Comparison of ENCODE assay signal across 7 mouse cellular contexts in the genomic region with DNA sequence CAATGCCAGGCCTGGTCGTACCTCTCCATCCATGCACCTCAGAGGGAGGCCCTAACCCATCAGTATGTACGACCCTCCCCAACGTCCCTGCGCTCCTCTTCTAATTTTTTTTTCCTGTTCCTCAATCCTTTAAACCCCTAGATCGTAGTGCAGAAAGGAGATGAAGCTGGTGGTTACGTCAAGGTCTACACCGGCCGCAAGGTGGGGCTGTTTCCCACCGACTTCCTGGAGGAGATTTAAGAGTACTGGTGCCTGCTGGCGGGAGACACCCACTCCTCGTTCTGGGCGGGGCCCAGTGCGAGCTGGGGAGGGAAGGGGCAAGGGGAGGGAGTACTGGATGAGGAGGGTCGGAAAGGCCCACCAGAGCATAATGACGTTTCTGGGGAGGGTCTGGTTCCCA. TPM values are rescaled to one million over a fixed set of nuclear protein-coding genes. Genes with fewer than 3 reads are reported as not detected.
DNase-seq lines count a peak whose midpoint lies in the region.

No protein-coding gene starts in this region.

- peaks cover 20% of the 10 kb centered on the region for H3K36me3 ChIP-seq in megakaryocyte, embryonic 14.5 days (replicated peaks; ENCODE audit: low read length)

- H3K4me1 ChIP-seq in megakaryocyte, embryonic 14.5 days: peaks cover 53% of the 10 kb centered on the region

- peak overlapping the region; percentile 68 for H3K4me3 ChIP-seq in megakaryocyte, embryonic 14.5 days (replicated peaks)

- no peaks in the 10 kb centered on the region for H3K9me3 ChIP-seq in megakaryocyte, embryonic 14.5 days

- intact Hi-C loops in left cerebral cortex, postnatal 10 days (cut with DNase I): no loop called here

- DNase-seq in NIH3T3 (ENCODE audit: low read depth): peak; percentile 49
- DNase-seq in cerebellum, adult 9-10 months: peak; percentile 90
- DNase-seq in frontal cortex, postnatal 25 days (ENCODE audit: low spot score in 2 of 2): peak; percentile 63 to 73
- DNase-seq in induced T-regulatory cell, adult 2 months (ENCODE audit: low read depth): peak; percentile 93
- DNase-seq in left cerebral cortex, postnatal 10 days (ENCODE audit: extremely low spot score in 1 of 2, low spot score in 2 of 2): peak; percentile 66 to 87
- DNase-seq in right cerebral cortex, postnatal 25 days: peak; percentile 61

- H3K27me3 ChIP-seq in megakaryocyte, embryonic 14.5 days (replicated peaks): peaks cover 63% of the 10 kb centered on the region

RNA-seq across cellular contexts. Expression of a gene that starts 6.5 kb away (rescaled TPM):
- 1 to 10 TPM; 6.0 to 7.0 TPM for total RNA-seq in left cerebral cortex, postnatal 10 days (2021)
- 0.23 and 5.2 TPM in 2 replicates for polyA plus RNA-seq in megakaryocyte, embryonic 14.5 days (2012; ENCODE audit: insufficient read depth, low replicate concordance)

RNA-seq across cellular contexts. Expression of a gene that starts 6.8 kb away (rescaled TPM):
- 1 to 10 TPM; 4.1 to 7.5 TPM for total RNA-seq in left cerebral cortex, postnatal 10 days (2021)
- 3.9 TPM in 1 of 2 replicates, not detected in the other for polyA plus RNA-seq in megakaryocyte, embryonic 14.5 days (2012; ENCODE audit: insufficient read depth, low replicate concordance)

RNA-seq across cellular contexts. Expression of a gene that starts 14.0 kb away (rescaled TPM):
- 10 to 100 TPM; 28.3 to 32.8 TPM for total RNA-seq in left cerebral cortex, postnatal 10 days (2021)
- polyA plus RNA-seq in megakaryocyte, embryonic 14.5 days (2012; ENCODE audit: insufficient read depth, low replicate concordance): 143 and 168 TPM in 2 replicates

RNA-seq across cellular contexts. Expression of a gene that starts 26.1 kb away (rescaled TPM):
- 1 to 10 TPM; 5.8 to 8.5 TPM for total RNA-seq in left cerebral cortex, postnatal 10 days (2021)
- polyA plus RNA-seq in megakaryocyte, embryonic 14.5 days (2012; ENCODE audit: insufficient read depth, low replicate concordance): 0.32 TPM in 1 of 2 replicates, not detected in the other

Comparison
In these comparisons a context has a peak if more than half of its experiments do, and no peak if none do; other contexts are left out.
1. Peak in every context shown above with its lines: DNase-seq and H3K4me3 ChIP-seq.